Mouse (Mus musculus) frontal cortex, postnatal 14 days (tissue): ENCODE data around the gene Tmem223.

Experiments
- DNase-seq, 2 experiments: peaks; one replicate each; pipeline ENCODE4 v3.0.0; 2022; ENCODE audit warnings: low spot score in 2 of 2

Gene Tmem223

GRCm38 (mm10) chr19:8803204-8803780 lies 32.5 kb downstream of the Tmem223 start:
- DNase-seq, result no peak

DNA sequence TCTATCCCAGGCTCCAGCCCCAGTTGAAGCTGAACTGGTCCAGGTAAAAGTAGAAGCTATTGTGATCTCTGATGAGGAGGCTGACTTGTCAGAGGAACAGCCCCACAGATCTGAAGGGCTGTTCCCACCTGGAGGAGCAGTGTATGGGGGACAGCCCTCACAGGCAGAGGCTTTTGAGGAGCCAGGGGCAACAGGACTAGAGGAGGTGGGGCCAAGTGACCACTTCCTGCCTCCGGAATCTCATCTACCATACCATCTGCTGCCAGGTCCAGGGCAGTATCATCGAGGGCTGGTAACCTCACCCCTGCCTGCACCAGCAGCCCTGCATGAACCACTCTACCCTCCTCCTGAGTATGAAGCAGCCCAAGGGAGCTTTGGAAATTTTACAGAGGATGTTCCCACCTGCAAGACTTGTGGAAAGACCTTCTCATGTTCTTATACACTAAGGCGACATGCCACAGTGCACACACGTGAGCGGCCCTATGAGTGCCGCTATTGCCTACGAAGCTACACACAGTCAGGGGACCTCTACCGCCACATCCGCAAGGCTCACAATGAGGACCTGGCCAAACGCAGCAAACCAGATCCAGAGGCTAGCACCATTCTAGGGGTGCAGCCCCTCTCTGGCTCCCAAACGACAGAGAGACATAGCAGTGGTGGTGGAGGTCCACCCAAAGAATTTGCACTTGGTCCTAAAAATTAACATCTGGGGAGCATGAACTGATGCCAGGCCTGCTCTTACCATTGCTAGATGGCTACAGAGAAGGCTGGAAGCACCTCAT lies 33.3 kb downstream of the Tmem223 start:
- DNase-seq, result no peak

DNA sequence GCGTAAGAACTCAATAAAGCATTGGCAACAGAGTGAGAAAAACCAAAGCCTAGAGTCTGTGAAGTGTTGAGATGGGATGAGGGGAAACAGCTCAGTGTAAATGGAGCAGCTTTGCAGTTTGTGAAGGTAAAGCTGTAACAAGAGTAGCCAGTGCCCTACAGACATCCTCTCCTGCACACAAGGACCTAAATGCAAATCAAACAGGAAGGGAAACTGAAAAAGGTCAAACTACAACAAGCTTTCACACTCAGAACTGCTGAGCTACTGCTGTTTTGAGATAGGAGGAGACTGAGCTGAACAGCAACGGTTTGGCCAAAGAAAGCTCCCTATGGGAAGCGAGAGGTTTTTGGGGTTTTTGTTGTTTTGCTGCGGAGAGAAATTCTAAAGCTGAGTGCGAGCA lies 36.0 kb downstream of the Tmem223 start:
- DNase-seq, result no peak

GRCm38 (mm10) chr19:8815812-8816211 lies 45.0 kb downstream of the Tmem223 start:
- no peak for DNase-seq

GRCm38 (mm10) chr19:8817001-8817400 lies 46.2 kb downstream of the Tmem223 start:
- DNase-seq, result no peak

DNA sequence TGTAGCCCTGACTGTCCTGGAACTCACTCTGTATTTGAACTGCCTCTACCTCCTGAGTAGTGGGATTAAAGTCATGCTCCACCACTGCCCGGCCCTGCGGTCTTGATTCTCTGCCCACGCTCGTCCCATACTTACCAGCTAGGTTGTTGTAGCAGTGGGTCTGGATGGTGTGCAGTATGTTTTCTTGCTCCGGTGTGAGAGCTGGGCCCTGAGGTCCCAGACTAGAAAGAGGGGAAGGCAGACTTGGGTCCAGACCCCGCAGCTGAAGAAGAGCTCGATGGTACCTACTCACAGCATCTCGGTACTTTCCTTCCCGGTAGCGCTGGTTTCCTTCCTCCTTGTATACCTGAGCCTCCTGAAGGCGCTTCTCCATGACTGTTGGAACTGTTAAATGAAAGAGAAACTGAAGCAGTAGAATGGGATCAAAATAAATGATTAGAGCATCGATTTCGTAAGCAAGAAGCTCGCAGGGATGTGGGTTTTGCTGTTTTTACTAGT lies 47.6 kb downstream of the Tmem223 start:
- no peak for DNase-seq

DNA sequence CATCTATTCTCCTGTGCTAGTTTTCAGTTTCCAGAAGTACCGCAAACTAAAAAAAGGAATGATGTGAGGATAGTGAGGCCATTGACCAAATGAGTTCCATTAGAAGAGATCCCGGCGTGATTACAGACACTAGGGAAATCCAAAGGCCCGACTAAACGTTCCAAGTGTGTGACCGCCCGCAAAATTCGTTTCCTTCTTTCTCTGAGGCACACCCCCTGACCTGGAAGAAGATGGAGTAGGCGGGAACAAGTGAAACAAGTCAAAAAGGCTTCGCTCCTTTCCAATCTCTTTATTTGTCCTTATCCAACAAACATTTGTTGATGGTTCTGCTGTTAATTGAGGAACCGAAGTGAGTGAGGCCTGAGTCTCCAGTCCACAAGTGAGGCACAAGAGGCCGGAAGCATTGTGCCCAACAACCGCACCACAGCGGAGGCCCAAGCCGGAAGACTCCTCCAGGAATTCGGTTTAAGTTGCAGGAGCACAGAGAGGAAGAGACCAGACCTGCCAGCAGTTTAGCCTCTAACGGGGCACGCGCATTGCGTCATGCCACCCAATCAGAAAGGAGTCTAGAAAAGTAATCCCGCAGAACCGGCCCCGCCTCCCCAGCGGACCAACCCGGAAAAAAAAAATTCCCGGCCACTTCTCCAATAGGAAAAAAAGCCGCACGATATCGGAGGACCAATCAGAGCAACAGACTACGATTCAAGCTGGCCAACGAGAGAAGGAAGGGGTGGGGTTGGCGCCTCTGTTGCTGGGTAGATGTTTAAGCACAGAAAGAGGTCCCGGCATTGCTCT lies 48.2 kb downstream of the Tmem223 start, which contains the start of gene Ttc9c:
Ttc9c (minus strand) TSS at position 533 of the 795 bp plus-strand sequence.
- peak; percentile 97 to 98 for DNase-seq

DNA sequence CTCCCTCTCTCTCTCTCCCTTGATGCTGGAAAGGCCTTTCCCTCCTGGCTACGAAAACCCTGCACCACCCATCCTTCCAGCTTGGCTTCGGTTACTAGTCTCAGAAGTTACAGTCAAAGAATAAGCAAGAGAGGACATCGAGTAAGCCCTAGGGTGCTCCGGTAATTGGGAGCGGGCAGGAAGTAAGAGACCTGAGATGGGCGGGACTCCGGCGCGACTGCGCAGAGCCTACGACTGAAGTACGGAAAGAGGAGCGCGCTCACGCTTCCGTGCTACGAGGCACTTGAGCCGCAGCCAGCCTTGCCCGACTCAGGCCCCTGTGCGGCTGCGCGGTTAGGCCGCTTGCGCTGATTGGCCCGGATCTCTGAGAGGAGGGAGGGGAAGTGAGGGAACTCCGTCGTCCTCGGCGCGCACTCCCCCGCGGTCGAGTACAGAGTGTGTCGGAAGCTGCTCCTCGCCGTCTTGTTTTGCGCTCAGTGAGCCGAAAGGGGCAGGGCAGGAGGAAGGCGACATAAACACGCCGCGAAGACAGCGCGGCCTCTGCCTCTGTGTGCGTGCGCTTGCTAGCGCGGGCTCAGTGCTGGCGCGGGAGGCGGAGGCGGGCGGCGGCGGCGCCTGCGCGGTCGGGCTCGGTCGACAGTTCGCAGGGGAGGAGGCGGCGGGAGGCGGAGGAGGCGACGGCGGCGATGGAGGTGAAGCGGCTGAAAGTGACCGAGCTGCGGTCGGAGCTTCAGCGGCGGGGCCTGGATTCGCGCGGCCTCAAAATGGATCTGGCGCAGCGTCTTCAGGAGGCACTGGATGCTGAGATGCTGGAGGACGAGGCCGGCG lies 49.0 kb downstream of the Tmem223 start, which contains the start of gene Hnrnpul2:
Hnrnpul2 (plus strand) TSS at position 415 of the 828 bp plus-strand sequence.
- DNase-seq, result peak; percentile 97 to 98

DNA sequence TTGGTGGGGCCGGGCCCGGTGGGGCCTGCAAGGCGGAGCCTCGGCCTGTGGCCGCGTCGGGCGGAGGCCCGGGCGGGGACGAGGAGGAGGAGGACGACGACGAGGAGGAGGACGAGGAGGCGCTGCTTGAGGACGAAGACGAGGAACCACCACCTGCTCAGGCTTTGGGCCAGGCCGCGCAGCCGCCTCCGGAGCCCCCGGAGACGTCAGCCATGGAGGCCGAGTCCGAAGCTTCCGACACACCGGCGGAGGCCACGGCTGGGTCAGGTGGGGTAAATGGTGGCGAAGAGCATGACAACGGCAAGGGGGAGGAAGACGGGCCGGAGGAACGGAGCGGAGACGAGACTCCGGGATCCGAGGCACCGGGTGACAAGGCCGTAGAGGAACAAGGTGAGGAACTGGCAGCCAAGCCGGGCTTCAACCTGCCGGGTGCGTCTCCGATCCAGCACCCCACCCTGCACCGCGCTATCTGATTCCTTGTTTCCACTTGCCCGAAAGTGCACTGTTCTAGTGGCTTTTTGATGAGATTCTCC lies 49.7 kb downstream of the Tmem223 start:
- peak in 1 of 2 experiments; percentile 49 for DNase-seq

DNA sequence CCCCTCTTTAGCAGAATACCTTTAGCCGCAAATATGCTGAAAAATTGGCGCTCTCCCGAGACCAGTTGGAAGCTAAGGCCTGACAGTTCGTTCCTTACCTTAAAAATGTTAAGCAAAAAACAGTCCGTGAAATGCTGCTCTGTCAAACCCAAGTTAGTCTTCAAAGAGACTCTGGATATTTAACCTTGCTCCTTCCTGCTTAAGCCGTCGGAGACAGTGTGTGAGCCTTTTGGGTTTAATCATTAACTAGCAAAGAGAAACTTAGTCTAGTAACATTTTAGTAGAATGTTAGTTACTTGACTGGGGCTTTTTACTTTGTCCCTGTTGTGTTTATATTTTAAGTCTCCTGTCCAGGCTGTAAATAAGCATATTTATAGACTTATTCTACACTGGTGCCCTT lies 50.4 kb downstream of the Tmem223 start:
- DNase-seq, result no peak
